12 mouse cellular contexts compared by ENCODE assay signal in the genomic region with DNA sequence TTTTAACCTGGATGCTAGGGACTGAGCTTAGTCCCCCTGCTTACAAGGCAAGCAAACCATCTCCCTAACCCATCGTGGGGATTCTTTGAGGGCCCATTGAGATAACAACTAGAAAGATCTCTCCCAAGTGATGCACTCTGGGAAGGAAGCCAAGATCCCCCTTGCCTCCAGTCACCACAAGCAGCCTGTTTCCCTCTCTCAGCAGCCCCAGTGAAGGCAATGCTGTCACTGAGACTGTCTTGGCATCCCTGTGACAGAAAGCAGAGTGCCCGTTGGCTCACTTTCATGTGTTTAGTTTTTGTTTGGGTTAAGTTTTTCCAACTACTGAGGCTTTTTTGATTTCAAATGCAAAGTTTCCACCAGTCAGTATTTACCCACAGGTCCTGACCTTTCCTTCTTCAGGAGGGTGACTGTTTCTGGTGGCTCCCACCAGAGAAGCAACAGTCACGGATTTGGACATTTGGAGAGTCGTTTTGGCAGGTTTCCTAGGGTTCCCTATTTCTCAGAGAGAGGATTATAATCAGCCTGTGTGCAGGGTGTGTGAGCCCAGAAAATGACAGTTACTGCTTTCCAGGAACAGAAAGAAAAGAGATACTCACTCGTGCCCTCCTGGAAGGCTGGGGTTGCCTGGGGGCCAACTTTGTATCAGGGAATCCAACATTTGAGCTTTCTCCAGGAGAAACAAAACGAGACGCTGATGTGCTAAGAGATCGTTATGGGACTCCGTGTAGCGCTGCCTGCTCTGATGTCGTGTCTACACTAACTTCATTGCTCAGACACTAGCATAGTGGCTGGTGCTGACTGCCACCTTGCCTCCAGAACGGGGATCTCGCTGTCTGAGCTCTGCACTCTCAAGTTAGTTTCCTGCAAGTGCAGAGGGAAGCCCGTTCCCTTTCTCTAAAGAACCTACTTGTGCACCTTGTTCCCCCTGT. TPM values are rescaled to one million over a fixed set of nuclear protein-coding genes. Genes with fewer than 3 reads are reported as not detected.
A peak's percentile ranks its signal among the peaks of the same experiment; 100 is the strongest.
DNase-seq lines count a peak whose midpoint lies in the region; ATAC-seq and TF ChIP-seq lines count a peak whose summit lies in the region.
"Had no signal": no experiment of that assay in that cellular context is flagged by ENCODE, and none has a peak within 500 bp of the region (broad histone marks: within the 10 kb centered on the region; RNA-seq: fewer than 3 reads in every experiment).

No protein-coding gene starts in this region.

- DNase-seq in layer of hippocampus, postnatal 14 days (ENCODE audit: low spot score in 2 of 2) = peak; percentile 9 to 12
- no peak for DNase-seq in layer of hippocampus, adult 2 months (ENCODE audit: low spot score in 2 of 2)
- DNase-seq in brain, embryonic 14.5 days (ENCODE audit: low read depth) = peak; percentile 90
- DNase-seq in limb, embryonic 14.5 days (ENCODE audit: low spot score) = peak; percentile 11
- no peak for DNase-seq in spleen, adult 18-20 months
- DNase-seq: kidney, postnatal 36 days; right cerebral cortex, postnatal 25 days had no signal

- WGBS in heart, embryonic 13.5 days = 41% methylated on average over 14 of the region's 14 CpGs
- WGBS in heart, embryonic 11.5 days (ENCODE audit: insufficient replicate concordance) = 58% methylated on average over 14 of the region's 14 CpGs
- 51% methylated on average over 14 of the region's 14 CpGs for WGBS in limb, embryonic 14.5 days

- no peaks in the 10 kb centered on the region for H3K9me3 ChIP-seq in heart, embryonic 13.5 days
- H3K9me3 ChIP-seq in heart, embryonic 11.5 days (replicated peaks; ENCODE audit: control insufficient read depth, low read length) = no peaks in the 10 kb centered on the region
- H3K9me3 ChIP-seq in limb, embryonic 14.5 days (ENCODE audit: control insufficient read depth, low read length) = no peaks in the 10 kb centered on the region
- H3K9me3 ChIP-seq: neural tube, embryonic 13.5 days had no signal

- peak overlapping the region; percentile 36 for H3K4me2 ChIP-seq in heart, embryonic 13.5 days
- H3K4me2 ChIP-seq in heart, embryonic 11.5 days = no peak overlapping the region
- H3K4me2 ChIP-seq in limb, embryonic 14.5 days (replicated peaks; ENCODE audit: low read depth, low read length, severe bottlenecking) = no peak overlapping the region
- H3K4me2 ChIP-seq: neural tube, embryonic 13.5 days had no signal

- no peak for TF ChIP-seq POLR2A in brain, embryonic 14.5 days (IDR thresholded peaks at IDR 0.05; ENCODE audit: borderline replicate concordance, extremely low read depth, insufficient read depth, insufficient read length, poor library complexity, severe bottlenecking)
- no peak for TF ChIP-seq POLR2A in limb, embryonic 14.5 days (IDR thresholded peaks at IDR 0.05; ENCODE audit: borderline replicate concordance, extremely low read depth, insufficient read depth, insufficient read length)

- H3K27me3 ChIP-seq in heart, embryonic 13.5 days (replicated peaks) = no peaks in the 10 kb centered on the region
- H3K27me3 ChIP-seq in heart, embryonic 11.5 days (ENCODE audit: control insufficient read depth, insufficient read depth, low read length) = no peaks in the 10 kb centered on the region
- H3K27me3 ChIP-seq in limb, embryonic 14.5 days (ENCODE audit: control insufficient read depth, insufficient read depth, low read length) = no peaks in the 10 kb centered on the region
- H3K27me3 ChIP-seq: neural tube, embryonic 13.5 days had no signal

- TF ChIP-seq CTCF in layer of hippocampus, adult 2 months (conservative IDR thresholded peaks at IDR 0.05) = no peak
- TF ChIP-seq CTCF in brain, embryonic 14.5 days (IDR thresholded peaks at IDR 0.05; ENCODE audit: borderline replicate concordance, extremely low read depth, insufficient read depth, insufficient read length) = no peak

- H3K36me3 ChIP-seq in heart, embryonic 13.5 days = no peaks in the 10 kb centered on the region
- H3K36me3 ChIP-seq in heart, embryonic 11.5 days (ENCODE audit: control insufficient read depth, insufficient read depth, low read length) = no peaks in the 10 kb centered on the region
- H3K36me3 ChIP-seq in limb, embryonic 14.5 days (ENCODE audit: control insufficient read depth, insufficient read depth, low read length) = no peaks in the 10 kb centered on the region
- H3K36me3 ChIP-seq: neural tube, embryonic 13.5 days had no signal

- H3K4me3 ChIP-seq in heart, embryonic 13.5 days = no peak overlapping the region; the same call in 1 of the 2 replicates
- no peak overlapping the region for H3K4me3 ChIP-seq in heart, embryonic 11.5 days (ENCODE audit: low read depth, low read length)
- H3K4me3 ChIP-seq in layer of hippocampus, adult 2 months = no peak overlapping the region
- H3K4me3 ChIP-seq in limb, embryonic 14.5 days (replicated peaks; ENCODE audit: low read length) = no peak overlapping the region
- H3K4me3 ChIP-seq: neural tube, embryonic 13.5 days had no signal

- peak overlapping the region; percentile 52 for H3K27ac ChIP-seq in heart, embryonic 13.5 days (replicated peaks)
- H3K27ac ChIP-seq in heart, embryonic 11.5 days (ENCODE audit: low read depth, low read length) = no peak overlapping the region
- H3K27ac ChIP-seq in layer of hippocampus, adult 2 months = no peak overlapping the region
- H3K27ac ChIP-seq in limb, embryonic 14.5 days (replicated peaks; ENCODE audit: low read depth, low read length) = no peak overlapping the region
- H3K27ac ChIP-seq: neural tube, embryonic 13.5 days had no signal

- H3K4me1 ChIP-seq in heart, embryonic 13.5 days = peaks cover 15% of the 10 kb centered on the region
- H3K4me1 ChIP-seq in heart, embryonic 11.5 days (ENCODE audit: control insufficient read depth, insufficient read depth, low read length) = no peaks in the 10 kb centered on the region
- H3K4me1 ChIP-seq in limb, embryonic 14.5 days (ENCODE audit: control insufficient read depth, insufficient read depth, low read length) = peaks cover 2% of the 10 kb centered on the region; the same call in 1 of the 2 replicates

- no peak; the same call in 1 of the 2 replicates for ATAC-seq in heart, embryonic 13.5 days (ENCODE audit: extremely low read depth, insufficient number of reproducible peaks, low FRiP score, low TSS enrichment)
- no peak for ATAC-seq in heart, embryonic 11.5 days (replicated peaks; ENCODE audit: insufficient number of reproducible peaks, low FRiP score, low TSS enrichment)
- ATAC-seq in limb, embryonic 14.5 days (ENCODE audit: low FRiP score, low read depth) = no peak
- no peak for ATAC-seq in CD4-positive, CD25-positive, alpha-beta regulatory T cell, adult 4 months

- H3K9ac ChIP-seq in heart, embryonic 13.5 days = 0 out of 2 replicates have a peak overlapping the region, but pooled peaks have one; percentile 25
- H3K9ac ChIP-seq in heart, embryonic 11.5 days (ENCODE audit: low read depth, low read length) = no peak overlapping the region
- H3K9ac ChIP-seq in limb, embryonic 14.5 days (ENCODE audit: low read depth, low read length, severe bottlenecking) = no peak overlapping the region
- H3K9ac ChIP-seq: neural tube, embryonic 13.5 days had no signal

RNA-seq across cellular contexts. Expression of a gene that starts 23.1 kb away (rescaled TPM):
- polyA plus RNA-seq in heart, embryonic 13.5 days (2015; fragmentation: Nextera tagmentation; extraction: Ambion mirVana) = 11.3 and 11.8 TPM in 2 replicates
- 11.6 and 12.3 TPM in 2 replicates for polyA plus RNA-seq in heart, embryonic 11.5 days (2014; fragmentation: Nextera tagmentation; extraction: Ambion mirVana)
- total RNA-seq in layer of hippocampus, postnatal 14 days (2021) = 1 to 10 TPM; 3.7 to 4.7 TPM
- total RNA-seq in layer of hippocampus, adult 2 months (2021) = 1 to 10 TPM; 3.6 to 6.1 TPM
- 25.8 and 39.7 TPM in 2 replicates for polyA plus RNA-seq in brain, embryonic 14.5 days (2012; rRNA removed)
- polyA plus RNA-seq in limb, embryonic 14.5 days (2012; rRNA removed) = 32.0 and 39.6 TPM in 2 replicates
- 24.9 and 35.4 TPM in 2 replicates for polyA plus RNA-seq in limb, embryonic 14.5 days (2014; fragmentation: Nextera tagmentation; extraction: Ambion mirVana)
- under 1 TPM in 1 of 2 experiments, not detected in 1; 0.11 TPM for polyA plus RNA-seq in CD4-positive, CD25-positive, alpha-beta regulatory T cell, adult 4 months (2017; shearing (Covaris generic))
- total RNA-seq: CH12.LX had no signal

Comparison
In these comparisons a context has a peak if more than half of its experiments do, and no peak if none do; other contexts are left out.
1. DNase-seq: peak in layer of hippocampus, postnatal 14 days (2 of 2), brain, embryonic 14.5 days (single experiment) and limb, embryonic 14.5 days (single experiment); none in layer of hippocampus, adult 2 months (0 of 2) and spleen, adult 18-20 months (0 of 2).
2. RNA of a gene that starts 23.1 kb away (polyA plus RNA-seq): 25.8 to 39.7 TPM in brain, embryonic 14.5 days, 24.9 to 39.6 TPM in limb, embryonic 14.5 days, 11.3 to 11.8 TPM in heart, embryonic 13.5 days and 11.6 to 12.3 TPM in heart, embryonic 11.5 days; 0.11 TPM in CD4-positive, CD25-positive, alpha-beta regulatory T cell, adult 4 months; every median in the first group is over 10 times any median in the second.